Mouse (Mus musculus): Measurements from ENCODE around the gene Mpped2.

GRCm38 (mm10) chr2:106846511-106846910, 153.4 kb downstream of the Mpped2 start:
- TF ChIP-seq ZNF384 (IDR thresholded peaks at IDR 0.05; ENCODE audit: low read depth, low read length), result no peak
- TF ChIP-seq MAFK (IDR thresholded peaks at IDR 0.05; ENCODE audit: insufficient read depth, low read depth, low read length), result no peak
- TF ChIP-seq HCFC1 (IDR thresholded peaks at IDR 0.05; ENCODE audit: borderline replicate concordance, insufficient read depth, low read length), result no peak
- TF ChIP-seq CHD2 (IDR thresholded peaks at IDR 0.05; ENCODE audit: low read depth, low read length), result no peak

Measured in ES-E14 (cell line).